Mouse (Mus musculus) kidney, adult 8-10 months (tissue): Measurements from ENCODE around the gene Gm9913.

ENCODE experiments used
- DNase-seq, 2 experiments: peaks; one replicate each; pipeline ENCODE4 v3.0.0; 2022

Gene Gm9913

DNA sequence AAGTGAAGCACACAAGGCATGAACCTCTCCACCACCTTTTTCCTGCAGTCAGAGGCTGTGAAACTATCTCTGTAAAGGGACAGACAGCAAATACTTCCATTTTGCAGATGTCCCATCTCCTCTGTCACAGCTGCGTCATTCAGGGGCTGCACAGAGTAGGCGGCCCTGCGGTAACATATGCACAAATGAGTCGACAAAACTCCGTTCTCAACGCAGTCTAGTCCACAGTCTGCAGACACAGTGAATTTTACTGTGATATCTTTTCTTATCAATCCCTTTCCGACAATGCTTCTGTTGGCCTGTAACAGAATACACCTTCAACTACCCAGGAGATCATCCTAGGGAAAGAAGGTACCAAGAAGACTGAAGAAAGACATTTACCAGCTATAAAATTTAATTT is 6.7 kb upstream of the Gm9913 start:
- no peak for DNase-seq

DNA sequence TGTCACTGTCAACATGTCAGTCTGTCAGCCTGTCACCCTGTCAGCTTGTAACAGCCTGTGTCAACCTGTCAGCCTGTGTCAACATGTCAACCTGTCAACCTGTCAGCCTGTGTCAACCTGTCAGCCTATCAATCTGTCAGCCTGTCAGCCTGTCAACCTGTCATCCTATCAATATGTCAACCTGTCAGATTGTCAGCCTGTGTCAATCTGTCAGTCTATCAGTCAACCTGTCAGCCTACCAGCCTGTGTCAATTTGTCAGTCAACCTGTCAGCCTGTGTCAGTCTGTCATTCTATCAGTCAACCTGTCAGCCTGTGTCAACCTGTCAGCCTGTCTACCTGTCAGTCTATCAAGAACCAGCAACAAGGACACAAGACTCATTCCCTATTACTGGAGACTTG is 3.4 kb upstream of the Gm9913 start:
- no peak for DNase-seq

DNA sequence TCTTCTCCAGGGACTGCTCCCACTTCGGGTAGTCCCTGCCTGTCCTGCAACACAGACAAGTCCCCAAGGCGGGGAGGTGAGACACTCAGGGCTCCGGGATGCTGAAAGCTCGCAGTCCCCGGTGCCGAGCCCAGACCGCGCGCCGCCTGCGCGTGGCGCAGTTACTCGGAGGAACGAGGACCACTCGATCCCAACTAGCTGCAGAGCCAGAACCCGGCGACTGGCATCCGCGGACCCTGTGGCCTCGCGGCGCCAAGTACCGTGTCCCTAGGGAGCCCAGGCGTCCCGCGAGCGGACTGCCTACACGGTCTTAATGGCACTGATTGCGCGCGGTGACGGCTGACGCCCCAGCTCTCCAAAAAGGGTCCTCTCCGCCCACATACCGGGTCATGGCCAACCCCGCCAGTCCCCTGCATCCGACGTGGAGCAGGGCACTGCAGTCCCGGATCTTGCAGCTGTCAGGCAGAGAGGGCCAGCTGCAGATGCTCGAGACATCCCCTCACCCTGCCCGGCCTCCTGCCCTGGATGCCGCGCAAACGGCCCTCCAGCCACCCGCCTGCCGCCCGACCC is 942 bp downstream of the Gm9913 start:
- no peak for DNase-seq

DNA sequence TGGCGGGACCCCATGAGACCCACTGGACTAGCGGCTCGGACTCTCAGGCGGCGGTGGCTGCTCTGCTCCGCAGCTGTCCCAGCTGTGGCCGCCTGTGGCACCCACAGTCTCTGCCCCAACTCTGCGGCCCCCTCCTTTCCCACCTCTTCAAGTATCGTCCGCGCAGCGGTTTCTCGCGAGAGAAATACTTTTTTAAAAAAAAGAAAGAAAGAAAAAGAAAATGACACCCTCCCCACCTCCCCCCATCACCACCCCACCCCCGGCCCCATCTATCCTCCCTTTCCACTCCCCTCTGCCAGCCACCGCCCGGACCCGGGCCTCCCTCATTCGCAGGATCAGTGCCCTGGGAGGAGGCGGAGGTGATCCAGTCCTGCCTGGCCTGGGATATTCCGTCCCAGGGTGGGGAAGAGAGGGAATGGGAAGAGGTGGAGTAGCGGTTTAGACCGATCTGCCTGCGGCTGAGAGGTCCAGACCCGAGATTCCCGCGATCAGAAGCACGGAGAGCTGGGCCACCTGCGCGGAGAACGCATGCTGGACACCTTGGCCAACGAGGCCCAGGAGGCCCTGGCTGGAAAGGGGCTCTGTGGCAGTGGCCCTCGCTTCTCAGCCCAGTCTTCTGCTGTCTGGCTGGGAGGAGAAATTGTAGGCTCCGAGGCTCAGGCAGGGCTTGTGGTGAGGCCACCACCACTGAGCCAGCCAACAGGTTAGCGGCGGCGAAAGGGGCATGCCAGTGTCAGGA is 1.6 kb downstream of the Gm9913 start:
- peak; percentile 6 to 9 for DNase-seq

DNA sequence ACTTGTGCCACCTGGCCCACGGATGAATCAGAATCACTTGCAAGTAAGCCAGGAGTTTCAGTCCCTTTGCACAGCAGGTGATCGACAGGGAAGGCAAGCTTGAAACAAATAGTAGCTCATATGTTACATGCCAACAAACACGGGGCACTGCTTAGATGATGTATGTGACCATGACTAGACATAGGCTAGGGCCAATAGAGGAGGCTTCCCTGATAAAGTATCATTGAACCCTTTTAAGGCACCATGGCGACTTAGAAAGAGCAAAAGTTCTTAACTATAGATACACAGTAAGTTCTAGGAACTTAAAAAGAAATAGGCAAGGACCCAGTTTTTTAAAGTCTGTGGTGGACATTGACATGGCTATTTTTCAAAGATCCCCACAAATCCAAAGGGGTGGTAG is 3.0 kb downstream of the Gm9913 start, which contains the start of gene Fbn1:
Gene Fbn1 (minus strand): TSS at position 101 of the 400 bp plus-strand sequence.
- no peak for DNase-seq

DNA sequence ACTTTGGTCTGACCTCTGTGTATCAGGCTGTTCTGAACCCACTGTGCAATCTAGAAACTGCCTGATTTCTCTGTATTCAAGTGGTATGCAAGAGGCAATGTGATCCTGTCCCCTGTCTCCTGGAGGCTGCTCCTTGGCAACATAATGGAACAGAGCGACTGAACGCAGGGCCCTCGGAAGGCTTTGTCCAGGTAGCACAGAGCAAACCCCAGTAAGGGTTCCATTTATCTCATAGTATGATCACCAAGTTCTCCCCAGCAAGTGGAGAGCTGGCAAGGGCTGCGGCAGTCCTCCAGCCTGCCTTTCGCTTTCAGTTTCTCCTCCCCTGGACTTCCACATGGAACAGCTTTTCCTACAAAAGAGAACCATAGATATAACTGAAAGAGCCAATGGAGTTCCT is 3.5 kb downstream of the Gm9913 start:
- DNase-seq = no peak

DNA sequence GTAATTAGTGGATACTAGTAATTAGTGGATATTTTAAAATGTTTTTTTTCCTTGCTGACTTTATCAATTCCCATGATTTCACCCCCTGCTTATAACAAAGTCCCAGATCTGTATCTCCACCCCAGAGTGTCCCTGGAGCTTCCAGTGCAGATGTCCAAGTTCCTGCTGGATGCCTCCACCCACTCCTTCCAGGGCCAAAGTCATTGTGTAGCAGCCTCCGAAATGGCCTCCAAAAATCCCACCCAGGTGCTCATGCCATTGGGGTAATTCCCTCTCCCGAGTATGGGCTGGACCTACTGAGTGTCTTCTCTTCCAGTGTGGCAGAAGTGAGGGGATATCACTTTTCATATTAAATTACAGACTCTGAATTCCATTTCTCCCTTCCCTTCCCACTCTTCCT is 5.9 kb downstream of the Gm9913 start:
- DNase-seq = no peak

DNA sequence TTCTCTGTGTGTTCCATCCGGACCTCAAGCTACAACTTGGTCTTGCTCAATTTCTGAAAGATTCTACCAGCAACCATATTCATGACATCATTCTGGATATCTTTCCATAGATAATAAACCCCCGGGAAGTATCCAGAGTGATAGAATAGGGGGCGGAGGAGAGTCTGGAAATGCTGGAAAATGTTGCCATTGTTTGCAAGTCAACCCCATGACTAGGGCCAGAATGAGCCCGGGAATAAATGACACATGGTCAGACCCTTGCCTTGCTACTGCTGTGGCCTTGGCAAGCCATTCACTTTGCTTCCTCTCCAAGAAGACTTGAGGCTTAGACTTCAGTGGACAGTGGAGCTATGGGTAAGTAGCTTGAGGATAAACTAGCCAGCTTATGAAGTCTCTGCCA is 7.0 kb downstream of the Gm9913 start:
- no peak for DNase-seq

DNA sequence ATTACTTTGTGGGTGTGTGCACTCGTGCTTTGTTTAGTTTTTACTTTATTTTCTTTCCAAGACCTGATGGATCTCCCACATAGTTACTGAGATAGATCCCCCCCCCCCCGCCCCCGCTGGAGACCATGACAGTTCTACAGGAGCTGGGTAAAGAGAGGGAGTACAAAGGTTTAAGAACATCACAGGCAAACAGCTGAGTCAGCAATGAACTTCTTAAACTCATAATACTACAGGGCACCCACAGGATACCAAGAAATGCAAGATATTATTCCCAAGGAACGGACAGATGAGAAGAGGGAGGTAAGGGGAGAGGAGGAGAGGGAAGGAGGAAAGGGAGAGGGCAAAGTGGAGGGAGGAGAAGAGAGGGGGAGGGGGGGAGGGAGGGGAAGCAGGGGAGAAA is 7.7 kb downstream of the Gm9913 start:
- no peak for DNase-seq

DNA sequence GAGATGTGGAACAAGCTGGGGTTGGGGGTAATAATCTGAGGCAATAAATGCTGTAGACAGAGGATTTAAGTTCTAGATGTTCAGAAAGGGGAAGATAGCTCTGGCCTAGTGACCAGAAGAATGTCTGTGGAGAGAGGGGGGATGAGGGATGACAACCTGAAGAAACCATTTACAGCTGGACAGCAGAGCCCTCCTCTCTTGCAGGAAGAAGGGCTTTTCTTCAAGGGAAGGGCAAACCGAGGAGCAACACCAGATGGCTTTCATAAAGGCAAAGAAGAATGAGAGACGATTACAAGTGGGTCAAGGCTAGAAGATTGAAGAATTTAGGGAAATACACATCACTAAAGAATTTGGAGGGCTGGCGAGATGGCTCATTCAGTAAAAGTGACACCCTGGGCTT is 9.5 kb downstream of the Gm9913 start:
- DNase-seq = no peak

DNA sequence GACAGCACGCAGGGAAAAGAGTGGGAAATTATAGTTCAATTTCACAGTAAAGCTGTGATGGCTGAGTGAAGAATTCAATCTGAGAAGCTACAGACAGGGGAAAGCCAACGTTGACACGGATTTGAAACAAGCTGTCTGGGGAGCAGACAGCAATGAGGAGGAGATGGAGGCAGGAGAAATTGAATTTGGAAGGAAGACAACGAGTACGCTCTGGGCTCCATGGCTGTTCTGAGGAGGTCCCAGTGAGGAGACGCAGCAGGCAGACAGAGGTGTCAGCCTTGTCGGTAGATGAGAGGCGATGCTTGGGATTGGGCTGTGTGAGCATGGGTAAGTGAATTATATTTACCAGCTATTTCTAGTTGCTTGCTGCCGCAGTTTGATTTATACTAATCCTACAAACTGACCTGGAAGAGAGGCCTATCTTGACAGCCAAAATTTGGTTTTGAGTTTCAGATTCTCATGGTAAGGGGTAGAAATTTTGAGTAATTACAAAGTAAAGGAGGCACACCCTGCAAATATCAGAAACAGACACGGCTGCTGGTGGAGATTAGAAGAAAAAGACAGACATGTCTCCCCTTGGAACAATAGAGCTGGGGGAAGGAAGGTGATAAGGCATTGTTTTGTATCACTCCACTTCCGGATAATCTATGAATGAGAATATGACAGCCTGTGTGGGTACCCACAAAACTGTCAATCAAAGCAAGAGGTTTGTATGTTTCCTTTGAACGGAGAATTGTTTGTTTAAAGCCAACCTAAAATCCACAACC is 10.6 kb downstream of the Gm9913 start:
- no peak for DNase-seq

DNA sequence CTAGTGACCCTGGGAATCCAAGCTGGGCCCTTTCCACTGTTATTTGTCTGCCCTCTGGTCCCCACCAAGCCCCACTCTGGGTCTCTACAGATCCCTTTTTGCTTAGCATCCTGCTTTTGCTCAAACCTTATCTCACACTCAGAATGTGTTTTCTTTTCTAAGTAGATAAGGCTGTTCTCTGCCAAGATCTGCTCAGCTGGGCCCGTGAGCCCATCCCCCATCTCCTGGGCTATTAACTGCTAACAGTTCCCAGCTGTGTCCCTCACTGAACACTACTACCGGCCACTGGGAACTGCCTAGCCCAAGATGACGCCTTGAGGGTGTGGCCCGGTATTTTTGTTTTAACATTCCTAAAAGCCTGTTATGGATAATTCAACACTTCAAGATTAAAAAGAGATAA is 11.7 kb downstream of the Gm9913 start:
- peak; percentile 23 to 30 for DNase-seq

DNA sequence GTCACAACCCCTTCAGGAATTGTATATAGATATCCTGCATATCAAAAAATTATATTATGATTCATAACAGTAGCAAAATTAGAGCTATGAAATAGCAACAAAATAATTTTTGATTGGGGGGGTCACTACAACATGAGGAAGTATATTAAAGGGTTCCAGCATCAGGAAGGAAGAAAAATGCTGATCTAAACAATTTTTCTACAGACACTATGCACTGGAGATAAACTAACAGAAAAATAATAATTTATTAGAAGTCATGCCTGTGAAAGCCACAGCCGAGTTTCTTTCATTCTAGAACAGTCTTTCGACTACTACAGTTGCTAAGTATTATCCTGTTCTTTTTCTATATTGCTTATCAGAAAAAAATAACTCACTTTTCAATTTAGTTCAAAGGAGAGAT is 20.6 kb downstream of the Gm9913 start:
- DNase-seq = no peak

DNA sequence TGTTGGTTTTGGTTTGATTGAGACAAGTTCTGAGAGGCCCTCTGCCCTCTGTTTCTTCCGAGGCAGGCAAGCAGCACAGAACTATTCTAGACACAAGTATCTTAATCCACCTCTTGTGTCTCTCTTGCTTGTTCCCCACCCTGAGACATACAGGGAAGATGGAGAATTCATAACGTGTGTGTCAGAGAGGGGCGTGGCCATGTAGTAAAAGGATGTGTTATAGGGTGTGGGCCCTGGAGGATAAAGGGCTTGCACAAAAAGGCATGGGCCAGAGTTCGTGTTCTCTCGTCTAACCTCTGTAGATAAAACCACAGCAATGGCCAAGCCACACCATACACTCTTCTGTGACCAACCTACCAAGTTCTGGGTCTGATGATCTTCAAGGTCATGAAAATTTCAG is 21.7 kb downstream of the Gm9913 start:
- DNase-seq = no peak

DNA sequence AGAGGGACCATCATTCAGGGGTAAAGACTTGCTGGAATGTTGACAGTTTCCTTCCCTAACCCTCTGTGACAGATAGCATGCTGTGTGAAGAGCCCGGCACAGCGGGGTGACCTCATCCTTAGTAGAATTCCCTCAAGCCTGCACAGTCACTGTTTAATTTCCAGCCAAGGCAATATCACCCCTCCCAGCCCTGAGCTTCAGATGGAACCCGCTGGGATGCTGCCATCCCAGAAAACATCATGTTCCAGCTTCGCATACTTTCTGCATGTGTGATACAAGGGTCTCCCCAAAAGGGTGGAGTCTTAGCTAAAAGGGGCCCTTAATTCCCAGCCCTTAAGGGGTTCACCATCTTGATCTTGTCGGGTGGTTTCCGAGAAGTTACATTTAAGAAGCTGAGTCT is 25.8 kb downstream of the Gm9913 start:
- DNase-seq = no peak

DNA sequence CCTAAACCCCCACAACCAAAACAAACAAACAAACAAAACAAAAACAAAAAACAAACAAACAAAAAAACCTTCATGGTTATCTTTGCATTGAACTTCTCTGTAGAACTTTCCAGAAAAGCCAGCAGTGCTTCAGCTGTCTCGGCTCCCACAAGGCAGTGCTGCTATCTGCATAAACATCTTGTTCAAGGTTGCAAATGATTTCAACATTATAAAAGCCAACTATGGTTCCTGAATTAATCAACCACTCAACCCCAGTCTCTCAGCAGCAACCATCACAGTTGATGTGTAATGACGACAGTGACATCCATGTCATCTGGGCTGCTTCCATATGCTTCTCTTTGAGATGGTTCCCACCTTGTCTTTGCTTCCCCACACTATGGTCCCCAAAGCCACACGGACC is 34.8 kb downstream of the Gm9913 start:
- no peak for DNase-seq

DNA sequence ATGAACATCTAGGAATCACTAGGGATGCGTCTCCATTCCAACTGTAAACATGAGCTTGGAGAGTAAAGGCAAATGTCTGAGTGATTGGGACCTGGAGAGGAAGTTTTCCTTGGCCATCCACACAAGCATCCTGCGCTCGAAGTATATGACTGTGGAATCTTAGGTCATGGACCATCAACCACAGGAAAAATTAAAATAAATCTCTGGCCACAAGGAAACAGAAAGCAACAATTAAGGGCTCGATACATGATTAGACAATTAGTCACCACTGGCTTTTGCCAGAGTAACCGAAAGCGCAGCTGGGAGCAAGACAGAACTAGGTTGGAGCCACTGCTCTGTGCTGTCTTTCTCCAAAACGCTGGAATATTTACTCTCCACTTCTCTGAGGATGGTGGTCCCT is 35.7 kb downstream of the Gm9913 start:
- DNase-seq = no peak

DNA sequence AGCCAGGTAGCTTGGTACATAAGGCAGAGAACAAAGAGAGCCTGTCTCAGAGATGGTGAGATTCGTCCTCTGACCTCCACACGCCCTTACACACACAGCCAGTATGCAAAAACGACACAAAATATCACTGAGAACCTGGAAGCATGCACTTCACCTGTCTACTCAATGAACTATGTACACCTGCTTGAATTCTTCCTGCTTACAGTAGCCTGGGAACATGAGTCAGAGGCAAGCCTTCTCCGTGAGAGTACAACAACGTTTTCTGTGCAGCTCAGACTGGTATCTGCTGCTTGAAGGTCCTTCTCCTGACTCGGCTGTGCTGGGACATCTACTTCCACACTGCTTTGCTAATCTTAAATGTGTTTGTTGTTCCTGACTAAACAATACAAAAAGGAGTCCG is 36.6 kb downstream of the Gm9913 start:
- no peak for DNase-seq

DNA sequence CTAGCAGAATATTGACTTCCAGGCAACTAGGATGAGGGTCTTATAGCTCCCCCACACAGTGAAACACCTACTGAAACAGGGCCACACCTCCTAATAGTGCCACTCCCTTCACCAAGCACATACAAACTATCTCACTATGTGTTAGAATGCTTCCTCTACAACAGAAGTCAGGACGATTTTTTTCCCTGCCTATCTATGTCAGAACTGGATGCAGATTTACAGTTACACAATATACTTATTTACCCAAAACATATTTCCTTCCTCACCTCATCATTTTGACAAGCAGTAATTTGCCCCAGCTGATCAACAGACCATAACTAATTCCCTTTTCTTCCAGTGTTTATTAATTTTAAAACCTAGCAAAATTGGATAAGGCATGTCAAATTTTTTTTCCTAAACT is 38.8 kb downstream of the Gm9913 start:
- no peak for DNase-seq

DNA sequence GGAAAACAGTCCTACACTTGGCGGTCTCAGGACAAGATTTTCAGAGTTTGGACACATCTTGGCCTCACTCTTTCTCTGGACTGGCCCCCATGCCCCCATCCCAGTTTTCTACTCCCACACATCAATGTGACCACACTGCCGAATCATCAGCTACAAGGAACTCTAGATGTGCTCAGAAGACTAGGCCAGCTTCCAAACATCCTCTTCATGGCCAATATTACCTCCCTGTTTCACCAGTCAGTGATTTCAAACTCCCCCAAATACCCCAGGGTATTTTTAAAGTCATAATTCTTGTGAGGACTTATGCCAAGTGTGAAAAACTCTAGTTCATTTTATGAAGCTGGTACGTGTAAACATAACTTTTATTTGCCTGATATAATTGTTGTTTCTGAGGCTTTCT is 40.1 kb downstream of the Gm9913 start:
- DNase-seq = no peak

DNA sequence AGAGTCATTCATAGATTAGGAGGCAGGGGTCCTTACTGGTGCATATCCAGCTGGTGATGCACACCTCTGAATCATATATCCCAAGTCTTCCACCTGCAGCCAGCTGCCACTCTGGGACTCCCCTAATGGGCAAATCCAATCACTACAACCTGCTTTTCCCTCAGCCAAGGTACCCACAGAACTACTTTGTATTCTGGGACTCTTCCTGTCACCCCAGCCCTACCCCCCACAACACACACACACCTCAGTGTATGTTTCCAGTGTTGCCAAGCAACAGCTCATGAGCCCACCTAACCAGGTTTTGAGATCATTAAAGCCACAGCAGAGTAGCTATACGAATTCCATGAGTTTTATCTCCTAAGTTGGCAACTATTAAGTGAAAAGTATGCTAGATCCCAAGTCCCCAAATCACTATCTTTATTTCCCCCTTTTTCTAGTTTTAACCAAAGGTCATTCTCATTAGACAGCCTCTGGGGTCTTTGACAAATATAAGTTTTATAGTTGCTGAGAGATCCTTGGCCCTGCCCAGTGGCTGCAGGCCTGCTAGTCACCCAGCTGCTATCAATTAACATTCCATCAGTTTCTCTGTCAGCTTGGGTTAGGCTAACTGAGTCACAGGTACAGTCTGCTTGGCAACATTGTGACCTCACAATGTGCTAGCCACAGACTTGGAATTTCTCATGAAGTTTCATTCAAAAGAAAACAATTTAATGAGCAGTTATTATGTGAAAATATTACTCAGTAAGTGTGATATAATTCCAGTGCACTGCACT is 44.1 kb downstream of the Gm9913 start:
- no peak for DNase-seq

DNA sequence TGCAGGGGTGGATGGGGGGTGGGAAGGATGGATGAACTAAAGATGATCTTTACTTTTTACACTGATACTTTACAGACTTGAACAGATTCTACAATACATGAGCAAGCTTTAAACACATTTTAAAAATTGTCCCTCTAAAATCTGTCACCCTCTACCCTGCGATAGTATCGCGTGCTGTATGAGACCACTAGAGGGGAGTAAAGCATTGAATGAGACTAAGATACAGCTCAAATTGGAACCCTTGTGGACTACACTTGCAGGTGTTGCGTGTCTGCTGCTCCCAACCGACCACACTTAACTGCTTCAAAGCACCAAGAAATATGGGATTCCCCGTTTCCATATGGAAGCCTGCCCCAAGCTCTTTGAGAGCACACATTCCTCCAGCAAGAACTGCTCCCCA is 50.9 kb downstream of the Gm9913 start:
- no peak for DNase-seq
